9 mouse cellular contexts compared by ENCODE assay signal in the genomic region with DNA sequence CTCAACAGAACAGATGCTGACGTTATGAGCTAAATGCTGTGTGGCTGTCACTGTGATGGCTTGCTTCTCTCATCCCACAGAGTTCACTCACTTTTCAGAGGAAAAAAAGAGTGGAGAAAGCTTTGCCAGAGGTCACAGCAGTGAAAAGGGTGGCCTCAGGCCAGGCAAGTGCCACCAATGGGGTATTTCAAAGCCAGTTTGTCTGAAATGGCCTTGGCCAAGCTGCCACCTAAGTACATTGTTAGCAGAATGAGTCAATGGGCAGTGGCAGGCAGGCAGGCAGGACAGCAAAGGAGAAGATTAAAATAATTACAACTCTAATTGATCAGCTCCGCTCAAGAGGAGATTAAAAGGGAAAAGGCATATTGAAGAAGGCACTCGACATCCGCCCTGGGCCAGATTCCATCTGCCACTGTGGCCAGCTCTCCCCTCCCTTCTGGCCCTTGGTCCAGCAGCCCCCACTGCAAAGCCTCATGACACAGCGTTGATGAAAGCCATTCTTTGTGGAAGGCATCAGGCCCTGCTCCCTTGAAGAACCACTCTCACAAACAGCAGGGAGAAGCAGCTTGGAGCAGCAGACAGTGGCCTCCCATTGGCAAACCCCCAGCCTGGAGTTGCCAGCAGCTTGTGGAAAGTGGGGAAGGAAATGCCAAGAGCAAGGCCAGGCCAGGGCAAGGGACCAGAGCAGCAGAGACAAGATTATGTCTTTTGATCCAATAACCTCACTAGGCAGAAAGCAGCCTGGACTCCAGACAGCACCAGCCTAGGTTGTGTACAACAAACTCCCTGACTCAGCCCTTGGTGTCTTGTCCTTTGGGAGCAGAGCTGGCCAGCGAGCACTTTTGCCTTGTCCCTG.
A peak's percentile ranks its signal among the peaks of the same experiment; 100 is the strongest.
DNase-seq lines count a peak whose midpoint lies in the region; ATAC-seq lines count a peak whose summit lies in the region.
"Had no signal": no experiment of that assay in that cellular context is flagged by ENCODE, and none has a peak within 500 bp of the region (broad histone marks: within the 10 kb centered on the region; RNA-seq: fewer than 3 reads in every experiment).

No protein-coding gene starts in this region.

- no peak overlapping the region for H3K4me3 ChIP-seq in heart, embryonic 11.5 days (ENCODE audit: low read depth, low read length)
- no peak overlapping the region for H3K4me3 ChIP-seq in midbrain, embryonic 10.5 days
- H3K4me3 ChIP-seq: neural tube, embryonic 13.5 days had no signal

- peak; percentile 94 for DNase-seq in heart, adult 11 months
- peak; percentile 28 to 35 for DNase-seq in frontal cortex, postnatal 36 days (ENCODE audit: low spot score in 2 of 2)
- peak; percentile 52 to 55 for DNase-seq in layer of hippocampus, adult 18-20 months (ENCODE audit: low spot score in 2 of 2)
- peak; percentile 27 for DNase-seq in midbrain, embryonic 10.5 days (ENCODE audit: low spot score)
- DNase-seq in telencephalon, adult 2 months (ENCODE audit: low read depth, low spot score): peak; percentile 55

- no peaks in the 10 kb centered on the region for H3K36me3 ChIP-seq in heart, embryonic 11.5 days (ENCODE audit: control insufficient read depth, insufficient read depth, low read length)
- no peaks in the 10 kb centered on the region for H3K36me3 ChIP-seq in midbrain, embryonic 10.5 days
- H3K36me3 ChIP-seq: neural tube, embryonic 13.5 days had no signal

- no peaks in the 10 kb centered on the region for H3K27me3 ChIP-seq in heart, embryonic 11.5 days (ENCODE audit: control insufficient read depth, insufficient read depth, low read length)
- peaks cover 15% of the 10 kb centered on the region for H3K27me3 ChIP-seq in midbrain, embryonic 10.5 days (ENCODE audit: low read depth, poor library complexity, severe bottlenecking)
- H3K27me3 ChIP-seq: neural tube, embryonic 13.5 days had no signal

- no peaks in the 10 kb centered on the region for H3K4me1 ChIP-seq in heart, embryonic 11.5 days (ENCODE audit: control insufficient read depth, insufficient read depth, low read length)
- H3K4me1 ChIP-seq in midbrain, embryonic 10.5 days: peaks cover 13% of the 10 kb centered on the region

- ATAC-seq in heart, embryonic 11.5 days (replicated peaks; ENCODE audit: insufficient number of reproducible peaks, low FRiP score, low TSS enrichment): no peak
- peak; percentile 94 for ATAC-seq in cerebellum, adult (ENCODE audit: insufficient number of reproducible peaks, low FRiP score, low TSS enrichment)
- ATAC-seq in granulocyte monocyte progenitor cell, adult 5-6 weeks (replicated peaks; ENCODE audit: poor library complexity, severe bottlenecking): no peak

- H3K9me3 ChIP-seq in heart, embryonic 11.5 days (replicated peaks; ENCODE audit: control insufficient read depth, low read length): no peaks in the 10 kb centered on the region
- H3K9me3 ChIP-seq in midbrain, embryonic 10.5 days (replicated peaks): no peaks in the 10 kb centered on the region
- H3K9me3 ChIP-seq: neural tube, embryonic 13.5 days had no signal

- 74% methylated on average over 6 of the region's 6 CpGs for WGBS in heart, embryonic 11.5 days (ENCODE audit: insufficient replicate concordance)
- 48% methylated on average over 6 of the region's 6 CpGs for WGBS in midbrain, embryonic 10.5 days

- H3K27ac ChIP-seq in heart, embryonic 11.5 days (ENCODE audit: low read depth, low read length): no peak overlapping the region
- H3K27ac ChIP-seq in midbrain, embryonic 10.5 days (replicated peaks): peak overlapping the region; percentile 69
- H3K27ac ChIP-seq: neural tube, embryonic 13.5 days had no signal

- H3K9ac ChIP-seq in heart, embryonic 11.5 days (ENCODE audit: low read depth, low read length): no peak overlapping the region
- H3K9ac ChIP-seq: neural tube, embryonic 13.5 days had no signal

- no peak overlapping the region for H3K4me2 ChIP-seq in heart, embryonic 11.5 days
- H3K4me2 ChIP-seq: neural tube, embryonic 13.5 days had no signal

Comparison
In these comparisons a context has a peak if more than half of its experiments do, and no peak if none do; other contexts are left out.
1. DNase-seq: peak in every context shown above with its lines; median percentile 94 in heart, adult 11 months; 55 in telencephalon, adult 2 months; 54 in layer of hippocampus, adult 18-20 months; 32 in frontal cortex, postnatal 36 days; 27 in midbrain, embryonic 10.5 days.